19 mouse cellular contexts compared by ENCODE assay signal in genomic region chr5:136183766-136184165, GRCm38 (mm10). TPM values are rescaled to one million over a fixed set of nuclear protein-coding genes. Genes with fewer than 3 reads are reported as not detected.
DNase-seq lines count a peak whose midpoint lies in the region; ATAC-seq and TF ChIP-seq lines count a peak whose summit lies in the region.
"Had no signal": no experiment of that assay in that cellular context is flagged by ENCODE, and none has a peak within 500 bp of the region (broad histone marks: within the 10 kb centered on the region; RNA-seq: fewer than 3 reads in every experiment).

No protein-coding gene starts in this region.

- H3K27me3 ChIP-seq in hindbrain, postnatal 0 days (ENCODE audit: insufficient read depth, low read length) = no peaks in the 10 kb centered on the region
- H3K27me3 ChIP-seq in hindbrain, embryonic 12.5 days = no peaks in the 10 kb centered on the region
- no peaks in the 10 kb centered on the region for H3K27me3 ChIP-seq in midbrain, embryonic 11.5 days (ENCODE audit: control insufficient read depth, insufficient read depth, low read length)
- no peaks in the 10 kb centered on the region for H3K27me3 ChIP-seq in midbrain, embryonic 15.5 days (replicated peaks)
- H3K27me3 ChIP-seq in stomach, postnatal 0 days (ENCODE audit: control insufficient read depth, insufficient read depth, low read length) = no peaks in the 10 kb centered on the region
- H3K27me3 ChIP-seq: forebrain, embryonic 15.5 days; heart, embryonic 13.5 days; midbrain, embryonic 12.5 days had no signal

- no peak for DNase-seq in hindbrain, postnatal 0 days (ENCODE audit: low spot score)
- peak; percentile 37 for DNase-seq in midbrain, embryonic 11.5 days (ENCODE audit: low spot score, missing footprints)
- DNase-seq in MEL-GATA-1-ER (ENCODE audit: extremely low read depth, low read depth) = peak; percentile 23
- no peak for DNase-seq in stomach, postnatal 0 days (ENCODE audit: low spot score)
- DNase-seq in adrenal gland, adult (ENCODE audit: inconsistent age in 2 of 2, low spot score in 1 of 2) = no peak
- DNase-seq: adrenal gland, postnatal 10 days; B cell, adult 2 months; cerebellum, adult 11-12 months; gastrocnemius, adult 2 months; heart, adult 11 months; kidney, adult 9 months; left cerebral cortex, postnatal 4 days; thymus, adult 2 months had no signal

- no peak for TF ChIP-seq EP300 in stomach, postnatal 0 days (optimal IDR thresholded peaks at IDR 0.05)

- H3K27ac ChIP-seq in hindbrain, postnatal 0 days = no peak overlapping the region
- no peak overlapping the region for H3K27ac ChIP-seq in hindbrain, embryonic 12.5 days
- no peak overlapping the region for H3K27ac ChIP-seq in midbrain, embryonic 11.5 days (ENCODE audit: low read depth, low read length)
- H3K27ac ChIP-seq in midbrain, embryonic 15.5 days = no peak overlapping the region
- H3K27ac ChIP-seq in stomach, postnatal 0 days (replicated peaks) = no peak overlapping the region
- H3K27ac ChIP-seq: forebrain, embryonic 15.5 days; gastrocnemius, adult 2 months; heart, embryonic 13.5 days; midbrain, embryonic 12.5 days had no signal

- ATAC-seq in hindbrain, postnatal 0 days = no peak
- ATAC-seq in hindbrain, embryonic 12.5 days (ENCODE audit: low FRiP score) = no peak
- ATAC-seq in midbrain, embryonic 11.5 days (ENCODE audit: low FRiP score) = no peak
- ATAC-seq in midbrain, embryonic 15.5 days (replicated peaks) = no peak
- no peak for ATAC-seq in stomach, postnatal 0 days (ENCODE audit: low FRiP score, low TSS enrichment)
- ATAC-seq: forebrain, embryonic 15.5 days had no signal

- 89% methylated on average over 7 of the region's 7 CpGs for WGBS in hindbrain, postnatal 0 days
- WGBS in hindbrain, embryonic 12.5 days = 93% methylated on average over 7 of the region's 7 CpGs
- WGBS in midbrain, embryonic 11.5 days = 93% methylated on average over 7 of the region's 7 CpGs
- WGBS in midbrain, embryonic 15.5 days = 89% methylated on average over 7 of the region's 7 CpGs
- 80% methylated on average over 7 of the region's 7 CpGs for WGBS in stomach, postnatal 0 days

- TF ChIP-seq CTCF in hindbrain, postnatal 0 days (IDR thresholded peaks at IDR 0.05; ENCODE audit: low read depth) = peak; percentile 47
- peak; percentile 51 for TF ChIP-seq CTCF in stomach, postnatal 0 days (IDR thresholded peaks at IDR 0.05; ENCODE audit: low read depth)

- H3K9me3 ChIP-seq in hindbrain, postnatal 0 days (ENCODE audit: low read length) = no peaks in the 10 kb centered on the region
- H3K9me3 ChIP-seq in hindbrain, embryonic 12.5 days (replicated peaks) = no peaks in the 10 kb centered on the region
- no peaks in the 10 kb centered on the region for H3K9me3 ChIP-seq in midbrain, embryonic 11.5 days (ENCODE audit: control insufficient read depth, low read length)
- H3K9me3 ChIP-seq in midbrain, embryonic 15.5 days = no peaks in the 10 kb centered on the region
- H3K9me3 ChIP-seq in stomach, postnatal 0 days (ENCODE audit: control insufficient read depth, low read length) = no peaks in the 10 kb centered on the region
- H3K9me3 ChIP-seq: forebrain, embryonic 15.5 days; heart, embryonic 13.5 days; midbrain, embryonic 12.5 days had no signal

- no peak overlapping the region for H3K4me3 ChIP-seq in hindbrain, postnatal 0 days (ENCODE audit: low read length)
- H3K4me3 ChIP-seq in hindbrain, embryonic 12.5 days = no peak overlapping the region
- H3K4me3 ChIP-seq in midbrain, embryonic 11.5 days (ENCODE audit: low read depth, low read length) = no peak overlapping the region
- H3K4me3 ChIP-seq in midbrain, embryonic 15.5 days = no peak overlapping the region
- H3K4me3 ChIP-seq in stomach, postnatal 0 days (ENCODE audit: low read depth, low read length) = no peak overlapping the region
- H3K4me3 ChIP-seq: erythroblast, embryonic 14.5 days; forebrain, embryonic 15.5 days; gastrocnemius, adult 2 months; heart, embryonic 13.5 days; midbrain, embryonic 12.5 days had no signal

- no peak overlapping the region for H3K4me2 ChIP-seq in hindbrain, postnatal 0 days (ENCODE audit: low read depth, low read length)
- H3K4me2 ChIP-seq in hindbrain, embryonic 12.5 days (replicated peaks) = no peak overlapping the region
- no peak overlapping the region for H3K4me2 ChIP-seq in midbrain, embryonic 11.5 days
- H3K4me2 ChIP-seq in midbrain, embryonic 15.5 days = no peak overlapping the region
- H3K4me2 ChIP-seq in stomach, postnatal 0 days (replicated peaks; ENCODE audit: low read depth) = no peak overlapping the region
- H3K4me2 ChIP-seq: forebrain, embryonic 15.5 days; heart, embryonic 13.5 days; midbrain, embryonic 12.5 days had no signal

- H3K9ac ChIP-seq in hindbrain, postnatal 0 days (replicated peaks; ENCODE audit: low read length) = no peak overlapping the region
- no peak overlapping the region for H3K9ac ChIP-seq in hindbrain, embryonic 12.5 days
- no peak overlapping the region for H3K9ac ChIP-seq in midbrain, embryonic 11.5 days (ENCODE audit: low read length)
- no peak overlapping the region for H3K9ac ChIP-seq in midbrain, embryonic 15.5 days
- no peak overlapping the region for H3K9ac ChIP-seq in stomach, postnatal 0 days (ENCODE audit: low read length)
- H3K9ac ChIP-seq: forebrain, embryonic 15.5 days; heart, embryonic 13.5 days; midbrain, embryonic 12.5 days had no signal

- H3K4me1 ChIP-seq in hindbrain, postnatal 0 days (ENCODE audit: insufficient read depth, low read length) = no peaks in the 10 kb centered on the region
- no peaks in the 10 kb centered on the region for H3K4me1 ChIP-seq in hindbrain, embryonic 12.5 days
- H3K4me1 ChIP-seq in midbrain, embryonic 11.5 days (ENCODE audit: control insufficient read depth, insufficient read depth, low read length) = no peaks in the 10 kb centered on the region
- H3K4me1 ChIP-seq in midbrain, embryonic 15.5 days = 0 out of 2 replicates have a peak, but pooled peaks cover 3% of the 10 kb centered on the region
- H3K4me1 ChIP-seq in stomach, postnatal 0 days (replicated peaks; ENCODE audit: control insufficient read depth, insufficient read depth) = no peaks in the 10 kb centered on the region
- H3K4me1 ChIP-seq: forebrain, embryonic 15.5 days; heart, embryonic 13.5 days; midbrain, embryonic 12.5 days had no signal

- peaks cover 54% of the 10 kb centered on the region for H3K36me3 ChIP-seq in hindbrain, postnatal 0 days (ENCODE audit: insufficient read depth, low read length)
- H3K36me3 ChIP-seq in hindbrain, embryonic 12.5 days = peaks cover 74% of the 10 kb centered on the region
- peaks cover 11% of the 10 kb centered on the region for H3K36me3 ChIP-seq in midbrain, embryonic 11.5 days (ENCODE audit: control insufficient read depth, insufficient read depth, low read length)
- H3K36me3 ChIP-seq in midbrain, embryonic 15.5 days (replicated peaks) = peaks cover 43% of the 10 kb centered on the region
- peaks cover 11% of the 10 kb centered on the region for H3K36me3 ChIP-seq in stomach, postnatal 0 days (ENCODE audit: control insufficient read depth, insufficient read depth, low read length)

RNA-seq across cellular contexts. Expression of gene Orai2, which starts 13.3 kb away (rescaled TPM):
- 122 and 148 TPM in 2 replicates for total RNA-seq in hindbrain, postnatal 0 days (2014; rRNA removed)
- 50.6 and 56.8 TPM in 2 replicates for polyA plus RNA-seq in hindbrain, postnatal 0 days (2015; fragmentation: Nextera tagmentation; extraction: Ambion mirVana)
- polyA plus RNA-seq in hindbrain, embryonic 12.5 days (2016; fragmentation: Nextera tagmentation; extraction: Ambion mirVana) = 19.0 and 21.3 TPM in 2 replicates
- 7.5 and 8.5 TPM in 2 replicates for polyA plus RNA-seq in midbrain, embryonic 11.5 days (2014; fragmentation: Nextera tagmentation; extraction: Ambion mirVana)
- 52.0 and 53.2 TPM in 2 replicates for polyA plus RNA-seq in midbrain, embryonic 15.5 days (2015; fragmentation: Nextera tagmentation; extraction: Ambion mirVana)
- polyA plus RNA-seq in stomach, postnatal 0 days (2015; fragmentation: Nextera tagmentation; extraction: Ambion mirVana) = 6.7 and 7.2 TPM in 2 replicates

RNA-seq across cellular contexts. Expression of gene Prkrip1, which starts 15.0 kb away (rescaled TPM):
- total RNA-seq in hindbrain, postnatal 0 days (2014; rRNA removed) = 11.2 and 15.1 TPM in 2 replicates
- 58.7 and 59.0 TPM in 2 replicates for polyA plus RNA-seq in hindbrain, postnatal 0 days (2015; fragmentation: Nextera tagmentation; extraction: Ambion mirVana)
- 62.9 and 71.2 TPM in 2 replicates for polyA plus RNA-seq in hindbrain, embryonic 12.5 days (2016; fragmentation: Nextera tagmentation; extraction: Ambion mirVana)
- 74.2 and 87.6 TPM in 2 replicates for polyA plus RNA-seq in midbrain, embryonic 11.5 days (2014; fragmentation: Nextera tagmentation; extraction: Ambion mirVana)
- 54.8 and 55.6 TPM in 2 replicates for polyA plus RNA-seq in midbrain, embryonic 15.5 days (2015; fragmentation: Nextera tagmentation; extraction: Ambion mirVana)
- polyA plus RNA-seq in stomach, postnatal 0 days (2015; fragmentation: Nextera tagmentation; extraction: Ambion mirVana) = 30.6 and 34.1 TPM in 2 replicates

RNA-seq across cellular contexts. Expression of gene Alkbh4, which starts 47.8 kb away (rescaled TPM):
- 17.6 and 21.9 TPM in 2 replicates for total RNA-seq in hindbrain, postnatal 0 days (2014; rRNA removed)
- 15.2 and 15.4 TPM in 2 replicates for polyA plus RNA-seq in hindbrain, postnatal 0 days (2015; fragmentation: Nextera tagmentation; extraction: Ambion mirVana)
- polyA plus RNA-seq in hindbrain, embryonic 12.5 days (2016; fragmentation: Nextera tagmentation; extraction: Ambion mirVana) = 23.0 and 23.3 TPM in 2 replicates
- polyA plus RNA-seq in midbrain, embryonic 11.5 days (2014; fragmentation: Nextera tagmentation; extraction: Ambion mirVana) = 15.7 and 18.9 TPM in 2 replicates
- 22.3 and 22.8 TPM in 2 replicates for polyA plus RNA-seq in midbrain, embryonic 15.5 days (2015; fragmentation: Nextera tagmentation; extraction: Ambion mirVana)
- 9.4 and 10.3 TPM in 2 replicates for polyA plus RNA-seq in stomach, postnatal 0 days (2015; fragmentation: Nextera tagmentation; extraction: Ambion mirVana)

RNA-seq across cellular contexts. Expression of gene Lrwd1, which starts 47.9 kb away (rescaled TPM):
- 32.9 and 35.8 TPM in 2 replicates for total RNA-seq in hindbrain, postnatal 0 days (2014; rRNA removed)
- polyA plus RNA-seq in hindbrain, postnatal 0 days (2015; fragmentation: Nextera tagmentation; extraction: Ambion mirVana) = 16.8 and 17.7 TPM in 2 replicates
- polyA plus RNA-seq in hindbrain, embryonic 12.5 days (2016; fragmentation: Nextera tagmentation; extraction: Ambion mirVana) = 34.5 and 36.6 TPM in 2 replicates
- polyA plus RNA-seq in midbrain, embryonic 11.5 days (2014; fragmentation: Nextera tagmentation; extraction: Ambion mirVana) = 36.0 and 40.9 TPM in 2 replicates
- 28.6 and 30.7 TPM in 2 replicates for polyA plus RNA-seq in midbrain, embryonic 15.5 days (2015; fragmentation: Nextera tagmentation; extraction: Ambion mirVana)
- 8.5 and 9.2 TPM in 2 replicates for polyA plus RNA-seq in stomach, postnatal 0 days (2015; fragmentation: Nextera tagmentation; extraction: Ambion mirVana)

Comparison
In these comparisons a context has a peak if more than half of its experiments do, and no peak if none do; other contexts are left out.
1. DNase-seq: peak in midbrain, embryonic 11.5 days (single experiment) and MEL-GATA-1-ER (single experiment); none in hindbrain, postnatal 0 days (single experiment), stomach, postnatal 0 days (single experiment) and adrenal gland, adult (0 of 2).